Mouse (Mus musculus) myocyte (in vitro differentiated cells): ENCODE results near the gene Pfn3.

Source experiments
- MAX ChIP-seq: IDR thresholded peaks from one replicate; pipeline ENCODE4 v1.6.1; 2011; ENCODE audit warnings: low read depth, mild to moderate bottlenecking, control low read depth
- TCF12 ChIP-seq: IDR thresholded peaks from one replicate; pipeline ENCODE4 v1.6.1; 2011; ENCODE audit warnings: mild to moderate bottlenecking, control low read depth; ENCODE audit not compliant: poor library complexity, insufficient read depth, severe bottlenecking

DNA sequence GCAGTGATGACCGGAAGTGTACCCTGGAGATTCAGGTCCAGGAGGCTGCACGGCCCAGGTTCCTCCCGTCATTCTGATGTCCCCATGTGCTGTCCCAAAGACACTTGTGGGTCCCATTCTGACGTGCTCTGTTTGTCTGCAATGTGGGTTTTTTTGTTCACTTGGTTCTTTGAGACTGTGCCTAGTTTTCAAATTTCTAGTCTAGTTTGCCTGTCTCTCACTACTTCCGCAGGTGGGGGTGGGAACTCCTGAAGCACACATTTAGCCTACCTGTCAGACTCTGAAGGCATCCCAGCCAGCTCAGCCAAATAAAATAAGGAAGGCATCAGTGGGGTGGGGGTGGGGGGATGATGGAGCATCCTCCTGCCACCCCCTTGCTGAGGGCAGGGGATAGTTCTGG, 33.1 kb upstream of the Pfn3 start:
- TF ChIP-seq MAX (no peak), TCF12 (no peak)
